Mouse (Mus musculus) lung, postnatal 0 days (tissue): ENCODE measurements at regions not wholly inside any gene's neighbourhood (a gene's known extent, or its start where the extent isn't known, plus 50 kb on each side); places are given as distances from the start of the nearest gene placed in this dataset.

Experiments
- ATAC-seq: fragments of 200-750 bp; cut with Nextera tagmentation; 2 replicates; pipeline ENCODE4 v1.8.0; 2017; ENCODE audit warnings: moderate library complexity
- DNase-seq: peaks from one replicate; pipeline ENCODE4 v3.0.0-alpha.2; 2016; ENCODE audit warnings: low spot score
- H3K27ac ChIP-seq: fragments of 300-500 bp; sonication (generic); 2 replicates; pipeline ENCODE4 v1.5.1; 2014; ENCODE audit warnings: antibody characterized with exemption, mild to moderate bottlenecking, low read length, mixed read lengths
- H3K27me3 ChIP-seq: fragments of 300-500 bp; sonication (generic); replicated peaks from 2 replicates; pipeline ENCODE4 v1.6.1; 2014; ENCODE audit warnings: low read length, mixed read lengths; ENCODE audit not compliant: insufficient read depth
- H3K36me3 ChIP-seq: fragments of 300-500 bp; sonication (generic); 2 replicates; pipeline ENCODE4 v1.6.1; 2014; ENCODE audit warnings: low read length, mixed read lengths; ENCODE audit not compliant: insufficient read depth
- H3K4me1 ChIP-seq: fragments of 300-500 bp; sonication (generic); 2 replicates; pipeline ENCODE4 v1.6.1; 2014; ENCODE audit warnings: antibody characterized with exemption, low read depth, low read length, mixed read lengths; ENCODE audit not compliant: insufficient read depth
- H3K4me2 ChIP-seq: fragments of 300-500 bp; sonication (generic); replicated peaks from 2 replicates; pipeline ENCODE4 v1.6.1; 2014; ENCODE audit warnings: low read depth, mild to moderate bottlenecking, low read length, moderate library complexity, mixed read lengths
- H3K4me3 ChIP-seq: fragments of 300-500 bp; sonication (generic); 2 replicates; pipeline ENCODE4 v1.5.1; 2014; ENCODE audit warnings: low read depth, low read length
- H3K9ac ChIP-seq: fragments of 300-500 bp; sonication (generic); replicated peaks from 2 replicates; pipeline ENCODE4 v1.6.1; 2014; ENCODE audit warnings: low read depth, mild to moderate bottlenecking
- H3K9me3 ChIP-seq: fragments of 300-500 bp; sonication (generic); 2 replicates; pipeline ENCODE4 v1.6.1; 2016; ENCODE audit warnings: low read length, mixed read lengths
- CTCF ChIP-seq: IDR thresholded peaks from 2 replicates; pipeline ENCODE4 v1.5.1; 2016; ENCODE audit warnings: antibody characterized with exemption, mild to moderate bottlenecking
- EP300 ChIP-seq: IDR thresholded peaks from 2 replicates; pipeline ENCODE4 v1.6.1; 2016; ENCODE audit warnings: antibody characterized with exemption, mild to moderate bottlenecking, control low read depth
- WGBS: fragments of 180-500 bp; shearing (Covaris S2); extraction: QIAGEN DNeasy Blood & Tissue Kit; methylation state at CpG from one replicate; pipeline ENCODE4 v1.1.7; 2014; 5-methylcytosine and 5-hydroxymethylcytosine counted together

DNA sequence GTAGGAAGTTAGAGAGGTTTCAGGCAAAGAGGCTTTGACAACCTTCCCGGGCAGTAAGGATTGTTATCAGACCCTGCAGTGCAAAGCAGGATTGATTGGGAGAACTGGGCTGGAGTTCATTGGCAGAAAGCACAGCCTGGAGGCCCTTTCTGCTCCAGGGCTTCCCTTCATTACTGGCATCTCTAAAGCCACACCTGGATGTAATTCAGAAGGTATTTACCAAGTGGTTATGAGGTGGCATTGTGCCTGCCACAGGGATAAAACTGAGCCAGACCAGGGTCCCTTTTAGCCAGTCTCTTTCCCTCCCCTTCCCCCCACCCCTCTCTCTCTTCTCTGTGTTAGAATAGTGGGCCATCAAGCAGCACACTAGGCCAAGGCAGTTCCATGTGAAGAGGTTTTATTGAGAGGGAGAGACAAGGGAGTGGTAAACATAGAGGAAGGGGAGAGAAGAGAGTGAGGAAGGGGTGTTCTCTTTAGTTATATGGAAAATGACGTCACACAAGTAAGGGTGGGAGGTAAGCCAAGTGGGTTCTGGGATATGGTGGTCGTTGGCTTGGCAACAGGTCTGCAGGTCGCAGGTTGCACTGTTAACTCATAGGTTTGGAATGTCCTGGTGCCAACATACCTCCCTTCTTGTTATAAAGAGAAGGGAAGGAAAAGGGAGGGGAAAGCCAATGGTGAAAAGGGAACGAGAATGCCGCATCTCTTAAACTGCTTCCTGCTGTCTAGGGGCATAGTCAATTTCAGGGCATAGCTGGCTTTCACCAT lies 99.4 kb downstream of the Tmem17 start:
- no peak overlapping the region for H3K4me3 ChIP-seq
- no peaks in the 10 kb centered on the region for H3K9me3 ChIP-seq
- no peaks in the 10 kb centered on the region for H3K36me3 ChIP-seq
- no peak overlapping the region for H3K27ac ChIP-seq
- ATAC-seq (peak; percentile 52; the same call in 1 of the 2 replicates), DNase-seq (peak; percentile 44)
- H3K4me1 ChIP-seq = peaks cover 7% of the 10 kb centered on the region; the same call in 1 of the 2 replicates
- no peaks in the 10 kb centered on the region for H3K27me3 ChIP-seq
- H3K9ac ChIP-seq = no peak overlapping the region
- 28% methylated on average over 6 of the region's 6 CpGs for WGBS
- TF ChIP-seq CTCF = no peak
- TF ChIP-seq EP300 = no peak; the same call in 1 of the 2 replicates
- no peak overlapping the region for H3K4me2 ChIP-seq

DNA sequence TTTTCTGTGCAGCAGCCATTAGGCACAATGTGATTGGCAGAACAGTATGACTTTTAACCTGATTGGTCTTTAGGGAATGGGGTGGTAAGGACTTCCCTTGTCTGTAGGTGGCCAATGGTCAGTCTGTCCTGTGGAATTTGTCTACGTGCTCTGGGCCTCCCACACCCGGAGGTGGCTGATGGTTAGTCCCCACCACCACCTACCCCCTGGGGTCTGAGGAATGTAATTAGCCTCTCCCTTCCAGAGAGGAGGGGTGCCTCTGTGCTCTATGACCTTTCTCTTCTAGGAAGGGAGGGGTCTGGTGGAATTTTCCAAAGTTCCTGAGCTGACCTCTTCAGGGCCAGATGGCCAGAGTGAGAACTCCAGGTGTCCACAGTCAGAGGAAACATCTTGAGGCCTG lies 101.6 kb downstream of the Tmem17 start:
- H3K4me3 ChIP-seq = no peak overlapping the region
- no peak overlapping the region for H3K27ac ChIP-seq
- H3K4me1 ChIP-seq = peaks cover 7% of the 10 kb centered on the region; the same call in 1 of the 2 replicates
- TF ChIP-seq EP300 (no peak), CTCF (no peak)
- ATAC-seq = no peak
- 61% methylated on average over 2 of the region's 2 CpGs for WGBS
- DNase-seq = no peak
- H3K36me3 ChIP-seq = no peaks in the 10 kb centered on the region
- H3K9me3 ChIP-seq = no peaks in the 10 kb centered on the region
- H3K4me2 ChIP-seq = no peak overlapping the region
- no peak overlapping the region for H3K9ac ChIP-seq
- H3K27me3 ChIP-seq = no peaks in the 10 kb centered on the region

DNA sequence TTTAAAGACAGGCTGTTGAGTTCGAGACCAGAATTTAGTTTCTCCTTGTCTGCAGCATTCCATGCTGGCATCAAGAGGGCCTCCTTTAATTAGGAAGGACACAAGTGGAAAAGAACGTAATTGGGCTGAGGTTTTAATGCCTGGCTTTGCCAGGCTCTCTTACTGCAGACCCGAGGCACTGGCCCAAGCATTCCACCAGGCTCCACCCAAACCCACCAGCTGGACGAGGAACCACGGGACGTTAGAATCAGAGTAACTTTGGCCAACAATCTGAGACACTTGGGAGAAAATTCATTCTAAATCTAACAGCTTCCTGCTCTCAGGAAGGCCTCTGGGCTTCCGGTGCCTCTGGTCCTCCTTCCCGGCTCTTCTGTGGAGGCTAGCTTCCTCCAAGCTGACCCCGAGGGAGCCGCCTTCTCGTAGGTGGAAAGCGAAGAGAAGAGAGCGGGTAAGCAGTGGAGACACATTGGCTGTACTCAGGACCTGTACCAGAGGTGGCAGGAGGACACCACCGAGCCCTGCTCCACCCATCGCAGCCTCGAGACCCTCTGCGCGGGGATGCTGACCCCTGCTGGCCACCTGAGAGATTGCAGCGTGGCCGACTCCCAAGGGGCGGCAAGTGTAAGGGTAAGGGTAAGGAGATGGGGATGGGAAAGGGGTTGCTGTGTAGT lies 105.5 kb downstream of the Tmem17 start:
- Histone ChIP-seq H3K36me3 (no peaks in the 10 kb centered on the region), H3K9me3 (no peaks in the 10 kb centered on the region), H3K27ac (peak overlapping the region; percentile 43), H3K9ac (peak overlapping the region; percentile 33; the same call in 1 of the 2 replicates), H3K4me3 (peak overlapping the region; percentile 30; the same call in 1 of the 2 replicates), H3K27me3 (no peaks in the 10 kb centered on the region), H3K4me2 (peak overlapping the region; percentile 52), H3K4me1 (no peaks in the 10 kb centered on the region)
- WGBS = 6% methylated on average over 20 of the region's 21 CpGs
- TF ChIP-seq EP300 (no peak), CTCF (peak; percentile 100)
- ATAC-seq (peak; percentile 86), DNase-seq (peak; percentile 89)

DNA sequence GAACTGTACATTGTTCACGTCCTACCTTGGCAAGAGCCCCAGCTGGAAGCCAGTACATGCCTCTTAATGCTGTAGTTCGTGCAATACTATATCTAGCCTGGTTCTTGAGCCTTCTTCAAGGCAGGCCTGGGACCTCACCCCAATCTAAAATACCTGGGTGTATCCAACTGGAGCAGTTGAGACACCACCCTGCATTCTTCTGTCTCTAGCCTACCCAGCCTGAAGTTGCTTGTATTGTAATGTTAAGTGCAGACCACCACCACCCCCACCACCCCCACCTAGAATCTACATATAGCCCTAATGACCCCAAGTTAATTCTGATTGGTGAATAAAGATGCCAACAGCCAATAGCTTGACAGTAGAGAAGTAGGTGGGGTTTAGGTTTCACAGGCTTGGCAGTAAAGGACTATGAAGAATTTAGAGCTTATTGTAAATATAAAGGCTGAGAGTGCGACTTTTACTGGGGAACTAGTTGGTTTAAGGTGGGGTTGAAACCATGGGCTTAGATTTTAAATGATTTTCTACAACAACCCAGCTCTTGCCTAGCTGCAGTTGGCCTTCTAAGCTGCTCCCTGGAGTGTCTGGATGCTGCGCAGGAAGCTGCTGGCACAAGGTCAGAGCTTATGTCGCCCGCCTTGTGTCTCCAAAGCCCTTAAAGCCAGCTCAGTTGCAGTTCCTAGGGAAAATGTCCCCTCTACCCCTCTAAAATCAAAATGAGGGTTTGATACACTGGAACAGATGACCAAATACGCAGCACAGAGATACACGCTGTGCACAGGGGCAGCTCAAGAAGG lies 109.2 kb downstream of the Tmem17 start:
- no peak for TF ChIP-seq EP300
- TF ChIP-seq CTCF = no peak
- Histone ChIP-seq H3K27me3 (no peaks in the 10 kb centered on the region), H3K9ac (no peak overlapping the region), H3K4me1 (peaks cover 2% of the 10 kb centered on the region; the same call in 1 of the 2 replicates), H3K4me3 (no peak overlapping the region), H3K9me3 (no peaks in the 10 kb centered on the region), H3K36me3 (no peaks in the 10 kb centered on the region), H3K27ac (peak overlapping the region; percentile 83; the same call in 1 of the 2 replicates), H3K4me2 (no peak overlapping the region)
- DNase-seq (peak; percentile 13), ATAC-seq (peak; percentile 37; the same call in 1 of the 2 replicates)
- 59% methylated on average over 8 of the region's 8 CpGs for WGBS

DNA sequence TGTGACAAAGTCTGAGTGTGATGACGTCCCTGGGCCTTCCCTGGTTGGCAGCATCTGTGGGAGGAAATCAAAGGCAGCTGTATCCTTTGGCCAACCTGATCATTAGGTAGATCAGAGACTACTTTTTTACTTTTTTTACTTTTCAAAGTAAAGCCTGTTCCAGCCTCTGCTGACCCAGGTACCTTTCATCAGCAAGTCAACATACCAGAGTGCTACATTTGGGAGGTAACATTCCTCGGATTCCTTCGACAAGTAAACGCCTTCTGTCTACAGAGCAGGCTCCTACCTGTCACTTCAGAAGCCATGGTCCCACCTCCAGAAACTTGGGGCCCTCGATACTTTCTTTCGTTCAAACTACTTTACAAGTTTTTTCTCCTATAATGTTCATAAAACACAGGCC lies 110.0 kb downstream of the Tmem17 start:
- no peak for TF ChIP-seq CTCF
- peak; percentile 93 for TF ChIP-seq EP300
- H3K36me3 ChIP-seq = no peaks in the 10 kb centered on the region
- no peaks in the 10 kb centered on the region for H3K9me3 ChIP-seq
- ATAC-seq (peak; percentile 85), DNase-seq (peak; percentile 83)
- no peak overlapping the region for H3K9ac ChIP-seq
- no peak overlapping the region for H3K4me2 ChIP-seq
- peak overlapping the region; percentile 83 for H3K27ac ChIP-seq
- H3K4me1 ChIP-seq = peaks cover 2% of the 10 kb centered on the region; the same call in 1 of the 2 replicates
- 49% methylated on average over 6 of the region's 6 CpGs for WGBS
- H3K4me3 ChIP-seq = no peak overlapping the region
- no peaks in the 10 kb centered on the region for H3K27me3 ChIP-seq

DNA sequence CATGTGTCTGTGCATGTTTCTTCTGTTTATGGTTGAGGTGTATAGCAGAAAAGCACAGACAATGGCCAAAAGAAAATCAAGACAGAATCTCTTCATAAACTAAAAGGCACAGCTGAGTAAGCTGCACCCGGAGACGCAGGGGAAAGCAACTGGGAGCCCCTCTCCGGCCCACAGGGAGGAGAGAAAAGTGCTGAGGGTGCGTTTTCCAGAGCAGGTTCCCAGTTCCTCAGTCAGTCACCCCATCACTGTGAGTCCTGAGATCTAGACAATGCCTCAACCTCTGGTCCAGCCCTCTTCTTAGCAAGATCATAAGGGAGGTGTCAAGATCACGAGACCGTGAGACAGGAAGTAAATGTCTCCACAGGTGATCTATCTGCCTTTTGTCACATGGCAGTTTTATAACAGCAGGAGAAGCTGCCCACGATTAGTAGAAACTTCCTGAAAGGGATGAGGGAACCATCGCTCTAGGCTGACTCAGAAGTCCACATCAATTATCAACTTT lies 110.7 kb downstream of the Tmem17 start:
- Histone ChIP-seq H3K36me3 (no peaks in the 10 kb centered on the region), H3K27ac (peak overlapping the region; percentile 72)

More for the DNA sequence above, 110.7 kb downstream of the Tmem17 start:
- TF ChIP-seq CTCF (no peak), EP300 (no peak)
- Histone ChIP-seq H3K4me2 (no peak overlapping the region), H3K4me3 (no peak overlapping the region), H3K4me1 (peaks cover 2% of the 10 kb centered on the region; the same call in 1 of the 2 replicates), H3K9ac (no peak overlapping the region), H3K27me3 (no peaks in the 10 kb centered on the region), H3K9me3 (no peaks in the 10 kb centered on the region)
- DNase-seq (no peak), ATAC-seq (no peak)
- 40% methylated on average over 8 of the region's 8 CpGs for WGBS
